Mouse (Mus musculus) midbrain, embryonic 16.5 days (tissue): Measurements from ENCODE around the gene Ms4a4c. TPM values are rescaled to one million over a fixed set of nuclear protein-coding genes. Genes with fewer than 3 reads are reported as not detected.
"Not testable (repeated sequence)": the region's sequence is repeated elsewhere in the genome, so short reads cannot be mapped to it uniquely, and the experiment has no call there.

Source experiments
- ATAC-seq: fragments of 200-750 bp; cut with Nextera tagmentation; 2 replicates; pipeline ENCODE4 v1.8.0; 2017; ENCODE audit warnings: moderate TSS enrichment
- H3K27ac ChIP-seq: fragments of 300-500 bp; sonication (generic); 2 replicates; pipeline ENCODE4 v1.5.1; 2014; ENCODE audit warnings: mild to moderate bottlenecking, low read length, mixed read lengths
- H3K27me3 ChIP-seq: fragments of 300-500 bp; sonication (generic); 2 replicates; pipeline ENCODE4 v1.6.1; 2014; ENCODE audit warnings: low read depth, low read length, mixed read lengths; ENCODE audit not compliant: control insufficient read depth, insufficient read depth
- H3K36me3 ChIP-seq: fragments of 300-500 bp; sonication (generic); 2 replicates; pipeline ENCODE4 v1.6.1; 2014; ENCODE audit warnings: mild to moderate bottlenecking, low read length, moderate library complexity, mixed read lengths; ENCODE audit not compliant: control insufficient read depth, insufficient read depth
- H3K4me1 ChIP-seq: fragments of 300-500 bp; sonication (generic); 2 replicates; pipeline ENCODE4 v1.6.1; 2014; ENCODE audit warnings: mild to moderate bottlenecking, low read length, mixed read lengths; ENCODE audit not compliant: control insufficient read depth, insufficient read depth
- H3K4me2 ChIP-seq: fragments of 300-500 bp; sonication (generic); 2 replicates; pipeline ENCODE4 v1.6.1; 2014; ENCODE audit warnings: mild to moderate bottlenecking, low read length, mixed read lengths
- H3K4me3 ChIP-seq: fragments of 300-500 bp; sonication (generic); 2 replicates; pipeline ENCODE4 v1.5.1; 2014; ENCODE audit warnings: low read depth, mild to moderate bottlenecking, low read length, moderate library complexity, mixed read lengths
- H3K9ac ChIP-seq: fragments of 300-500 bp; sonication (generic); 2 replicates; pipeline ENCODE4 v1.6.1; 2014; ENCODE audit warnings: low read depth, low read length, mixed read lengths
- H3K9me3 ChIP-seq: fragments of 300-500 bp; sonication (generic); replicated peaks from 2 replicates; pipeline ENCODE4 v1.6.1; 2014; ENCODE audit warnings: mild to moderate bottlenecking, low read length, mixed read lengths; ENCODE audit not compliant: control insufficient read depth, poor library complexity, severe bottlenecking
- WGBS: fragments of 180-500 bp; shearing (Covaris S2); extraction: QIAGEN DNeasy Blood & Tissue Kit; methylation state at CpG from one replicate; pipeline ENCODE4 v1.1.7; 2014; 5-methylcytosine and 5-hydroxymethylcytosine counted together
- polyA plus RNA-seq: library from polyadenylated mRNA; unstranded; fragments of >200 nt; fragmentation: Nextera tagmentation; extraction: Ambion mirVana; gene quantifications from 2 replicates; pipeline ENCODE4 v1.2.1, GENCODE M21; 2015

Gene Ms4a4c
- polyA plus RNA-seq, 1 experiment from 2014 or later, result 0.20 TPM

DNA sequence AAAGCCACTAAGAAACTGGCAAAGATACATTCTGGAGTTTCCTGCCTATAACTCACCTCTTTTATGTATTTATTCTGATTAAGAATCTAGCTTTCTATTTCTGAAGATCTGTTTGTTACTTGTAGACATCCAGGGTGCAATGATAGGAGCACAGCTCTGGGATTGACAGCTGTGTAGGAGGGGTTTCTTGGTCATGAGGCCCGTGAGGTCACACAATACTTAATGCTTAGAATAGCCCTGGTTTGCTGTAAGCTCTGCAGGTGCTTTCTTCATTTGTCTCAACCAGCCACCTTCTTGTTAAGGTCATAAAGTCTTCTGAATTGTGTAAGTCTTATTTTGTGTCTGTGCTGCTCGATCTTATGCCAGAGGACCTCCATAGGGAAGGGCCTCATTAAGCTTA is 15.6 kb upstream of the Ms4a4c start:
- no peaks in the 10 kb centered on the region for H3K36me3 ChIP-seq
- no peaks in the 10 kb centered on the region for H3K27me3 ChIP-seq
- ATAC-seq, result no peak
- no peaks in the 10 kb centered on the region for H3K4me1 ChIP-seq
- H3K9ac ChIP-seq, result no peak overlapping the region
- no peaks in the 10 kb centered on the region for H3K9me3 ChIP-seq
- WGBS, result 74% methylated on average over 2 of the region's 2 CpGs
- no peak overlapping the region for H3K4me2 ChIP-seq
- no peak overlapping the region for H3K27ac ChIP-seq
- H3K4me3 ChIP-seq, result no peak overlapping the region

- Histone ChIP-seq H3K9ac (no peak overlapping the region), H3K4me2 (no peak overlapping the region), H3K4me3 (no peak overlapping the region), H3K4me1 (no peaks in the 10 kb centered on the region), H3K27ac (no peak overlapping the region), H3K27me3 (no peaks in the 10 kb centered on the region), H3K9me3 (no peaks in the 10 kb centered on the region), H3K36me3 (no peaks in the 10 kb centered on the region)
- no peak for ATAC-seq
Observed at GRCm38 (mm10) chr19:11395769-11396168, 8.8 kb upstream of the Ms4a4c start.

DNA sequence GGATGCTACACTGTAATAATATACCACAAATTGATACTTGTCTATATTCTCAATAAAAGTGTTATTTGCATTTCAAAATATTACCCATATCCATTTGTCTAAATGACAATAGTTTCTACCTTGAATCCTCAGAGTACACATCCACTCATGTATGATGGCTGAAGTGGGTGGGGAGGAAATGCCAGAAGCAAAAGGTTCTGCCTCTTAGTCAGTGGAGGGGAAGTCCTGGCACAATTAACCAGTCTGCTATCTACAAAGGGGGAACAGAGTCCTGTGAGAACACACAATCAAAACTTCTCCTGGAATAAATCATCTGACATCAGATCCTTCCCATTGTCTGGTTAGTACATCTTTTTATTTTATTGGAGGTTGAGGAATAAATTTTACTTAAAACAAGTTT is 2.9 kb downstream of the Ms4a4c start:
- no peak overlapping the region for H3K4me3 ChIP-seq
- H3K27ac ChIP-seq, result no peak overlapping the region
- no peaks in the 10 kb centered on the region for H3K9me3 ChIP-seq
- no peak overlapping the region for H3K4me2 ChIP-seq
- no peaks in the 10 kb centered on the region for H3K4me1 ChIP-seq
- H3K36me3 ChIP-seq, result no peaks in the 10 kb centered on the region
- H3K9ac ChIP-seq, result no peak overlapping the region
- no peak for ATAC-seq
- no peaks in the 10 kb centered on the region for H3K27me3 ChIP-seq

DNA sequence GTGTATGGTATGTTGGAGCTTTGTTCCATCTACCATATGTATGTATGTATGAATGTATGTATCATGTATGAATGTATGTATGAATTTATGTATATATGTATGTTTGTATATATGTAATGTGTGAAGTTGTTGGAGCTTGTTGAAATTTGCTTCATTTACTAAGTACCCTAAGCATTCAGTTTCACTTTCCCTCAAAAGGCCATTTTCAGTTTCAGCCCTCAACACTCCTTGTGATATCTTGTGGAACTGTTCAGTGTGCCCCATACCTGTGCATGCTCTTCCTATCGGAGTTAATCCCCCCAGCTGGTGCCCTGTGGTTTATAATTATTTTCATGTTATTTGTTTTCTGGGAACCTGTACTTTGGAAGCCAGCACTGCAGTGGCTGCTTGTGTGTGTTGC is 4.0 kb downstream of the Ms4a4c start:
- no peak overlapping the region for H3K27ac ChIP-seq
- H3K27me3 ChIP-seq, result no peaks in the 10 kb centered on the region
- no peaks in the 10 kb centered on the region for H3K9me3 ChIP-seq
- WGBS, result 83% methylated on average over 1 of the region's 1 CpGs
- H3K4me1 ChIP-seq, result no peaks in the 10 kb centered on the region
- no peak overlapping the region for H3K4me3 ChIP-seq
- H3K4me2 ChIP-seq, result no peak overlapping the region
- no peaks in the 10 kb centered on the region for H3K36me3 ChIP-seq
- H3K9ac ChIP-seq, result no peak overlapping the region
- ATAC-seq, result no peak

DNA sequence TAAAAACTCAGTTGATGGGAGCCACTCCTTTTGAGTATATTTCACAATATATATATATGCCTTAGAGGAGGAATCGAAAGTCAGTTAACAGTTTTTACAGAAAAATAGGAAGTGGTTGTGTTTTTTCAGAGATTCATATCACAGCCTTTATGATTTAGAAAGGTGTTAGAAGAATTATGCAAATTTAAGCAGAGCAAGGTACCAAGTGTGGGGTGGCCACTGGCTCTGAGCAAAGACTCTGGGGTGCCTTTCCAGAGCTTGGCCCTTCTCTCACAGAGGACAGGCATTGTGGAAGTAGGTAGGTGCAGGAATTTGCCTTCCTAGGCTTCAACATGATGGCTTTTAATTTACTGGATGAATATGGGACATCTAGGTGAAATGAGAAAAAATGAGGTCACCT is 7.1 kb downstream of the Ms4a4c start:
- Histone ChIP-seq H3K9me3 (no peaks in the 10 kb centered on the region), H3K27ac (no peak overlapping the region), H3K4me3 (no peak overlapping the region), H3K27me3 (no peaks in the 10 kb centered on the region), H3K9ac (no peak overlapping the region), H3K4me2 (no peak overlapping the region), H3K4me1 (no peaks in the 10 kb centered on the region), H3K36me3 (no peaks in the 10 kb centered on the region)
- ATAC-seq, result no peak
- 90% methylated on average over 1 of the region's 1 CpGs for WGBS

DNA sequence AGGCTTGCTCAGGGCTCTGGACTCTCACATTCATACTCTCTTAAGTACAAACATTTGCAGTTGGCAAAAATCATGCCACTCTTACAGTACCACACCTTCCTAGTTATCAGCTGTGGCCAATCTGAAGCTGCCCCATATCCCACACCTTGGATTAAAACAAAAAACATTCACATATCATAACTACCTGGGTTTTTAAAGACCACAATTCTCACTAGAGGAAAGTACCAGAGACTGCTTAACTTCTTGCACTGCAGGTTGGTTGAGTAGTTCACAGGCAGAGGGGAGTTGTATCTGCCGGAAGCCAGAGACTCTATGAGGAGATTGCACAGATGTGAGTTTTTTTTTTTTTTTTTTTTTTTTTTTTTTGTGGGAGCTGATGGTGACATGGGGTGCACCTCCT is 9.5 kb downstream of the Ms4a4c start:
- ATAC-seq, result no peak

DNA sequence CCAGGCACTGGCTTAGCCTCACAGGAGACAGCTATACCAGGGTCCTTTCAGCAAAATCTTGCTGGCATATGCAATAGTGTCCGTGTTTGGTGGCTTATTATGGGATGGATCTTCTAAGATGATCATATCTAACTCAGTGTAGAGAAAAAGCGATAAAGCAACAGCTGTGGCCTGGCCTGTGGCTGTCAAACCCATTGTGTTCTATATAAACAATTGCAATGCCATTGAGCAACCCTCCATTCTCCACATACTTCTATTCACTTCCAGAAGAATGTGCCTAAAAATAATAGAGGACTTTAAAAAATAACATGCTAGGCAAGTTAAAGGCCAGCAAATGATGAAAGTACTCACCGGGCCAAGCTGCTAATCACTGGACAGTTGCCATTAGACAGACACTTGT is 11.0 kb downstream of the Ms4a4c start:
- Histone ChIP-seq H3K36me3 (no peaks in the 10 kb centered on the region), H3K4me1 (no peaks in the 10 kb centered on the region), H3K27ac (no peak overlapping the region), H3K27me3 (no peaks in the 10 kb centered on the region), H3K9me3 (no peaks in the 10 kb centered on the region), H3K4me2 (no peak overlapping the region), H3K9ac (no peak overlapping the region), H3K4me3 (no peak overlapping the region)
- no peak for ATAC-seq
- WGBS, result 67% methylated on average over 3 of the region's 3 CpGs

More for the DNA sequence above, 9.5 kb downstream of the Ms4a4c start:
- Histone ChIP-seq H3K27me3 (no peaks in the 10 kb centered on the region), H3K4me3 (no peak overlapping the region), H3K9me3 (no peaks in the 10 kb centered on the region), H3K27ac (no peak overlapping the region), H3K9ac (no peak overlapping the region), H3K36me3 (no peaks in the 10 kb centered on the region), H3K4me1 (no peaks in the 10 kb centered on the region), H3K4me2 (no peak overlapping the region)
- WGBS, result 100% methylated on average over 1 of the region's 1 CpGs

- H3K4me1 ChIP-seq, H3K36me3 ChIP-seq, H3K4me3 ChIP-seq, ATAC-seq, H3K4me2 ChIP-seq, H3K9me3 ChIP-seq, H3K27me3 ChIP-seq, H3K9ac ChIP-seq, H3K27ac ChIP-seq: not testable (repeated sequence)
- 60% methylated on average over 2 of the region's 3 CpGs for WGBS
Observed at GRCm38 (mm10) chr19:11418865-11419264, 14.3 kb downstream of the Ms4a4c start.

GRCm38 (mm10) chr19:11431209-11431608 is 26.6 kb downstream of the Ms4a4c start:
- not testable (repeated sequence) for H3K9ac ChIP-seq, H3K27me3 ChIP-seq, H3K9me3 ChIP-seq, ATAC-seq, H3K4me1 ChIP-seq, H3K4me2 ChIP-seq, H3K36me3 ChIP-seq, H3K4me3 ChIP-seq, H3K27ac ChIP-seq
- WGBS, result 85% methylated on average over 1 of the region's 1 CpGs
